Mouse (Mus musculus) ES-E14 (cell line): Measurements from ENCODE around the gene Cacna1d.

Experiments
- CHD2 ChIP-seq: IDR thresholded peaks from 2 replicates; pipeline ENCODE4 v1.6.1; 2014; ENCODE audit warnings: mild to moderate bottlenecking, low read depth, low read length, inconsistent platforms
- HCFC1 ChIP-seq: IDR thresholded peaks from 2 replicates; pipeline ENCODE4 v1.6.1; 2012; ENCODE audit warnings: low read length, inconsistent platforms, borderline replicate concordance; ENCODE audit not compliant: insufficient read depth
- MAFK ChIP-seq: IDR thresholded peaks from 2 replicates; pipeline ENCODE4 v1.6.1; 2014; ENCODE audit warnings: mild to moderate bottlenecking, low read depth, low read length, inconsistent platforms; ENCODE audit not compliant: insufficient read depth
- ZC3H11A ChIP-seq: IDR thresholded peaks from 2 replicates; pipeline ENCODE4 v1.6.1; 2012; ENCODE audit warnings: low read depth, mild to moderate bottlenecking, inconsistent platforms, low read length, borderline replicate concordance
- ZNF384 ChIP-seq: IDR thresholded peaks from 2 replicates; pipeline ENCODE4 v1.6.1; 2012; ENCODE audit warnings: low read depth, low read length, inconsistent platforms

DNA sequence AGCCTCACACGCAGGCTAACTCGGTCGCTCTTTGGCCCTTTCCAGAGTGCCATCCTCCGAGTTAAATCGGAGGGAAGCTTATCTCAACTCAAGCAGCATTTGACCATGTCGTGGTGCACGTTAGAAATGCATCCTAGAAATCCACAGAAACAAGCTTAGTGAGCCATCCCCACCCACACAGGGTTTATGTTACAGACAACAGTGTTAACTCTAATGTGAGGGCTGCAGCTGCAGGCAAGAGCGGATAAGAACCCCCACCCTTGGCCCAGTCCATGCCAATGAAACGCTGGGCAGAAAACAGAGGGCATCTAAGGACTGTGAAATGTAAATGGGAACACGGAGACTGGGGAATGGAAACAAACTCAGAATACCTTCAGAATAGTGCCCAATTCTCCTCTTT, 206.8 kb downstream of the Cacna1d start:
- no peak for TF ChIP-seq CHD2
- no peak for TF ChIP-seq MAFK
- no peak for TF ChIP-seq ZC3H11A
- no peak for TF ChIP-seq ZNF384
- no peak for TF ChIP-seq HCFC1
